Mouse (Mus musculus) midbrain, embryonic 16.5 days (tissue): ENCODE data around the gene Hivep3. TPM values are rescaled to one million over a fixed set of nuclear protein-coding genes. Genes with fewer than 3 reads are reported as not detected.

Experiments
- ATAC-seq: fragments of 200-750 bp; cut with Nextera tagmentation; 2 replicates; pipeline ENCODE4 v1.8.0; 2017; ENCODE audit warnings: moderate TSS enrichment
- H3K27ac ChIP-seq: fragments of 300-500 bp; sonication (generic); 2 replicates; pipeline ENCODE4 v1.5.1; 2014; ENCODE audit warnings: mild to moderate bottlenecking, low read length, mixed read lengths
- H3K27me3 ChIP-seq: fragments of 300-500 bp; sonication (generic); 2 replicates; pipeline ENCODE4 v1.6.1; 2014; ENCODE audit warnings: low read depth, low read length, mixed read lengths; ENCODE audit not compliant: control insufficient read depth, insufficient read depth
- H3K36me3 ChIP-seq: fragments of 300-500 bp; sonication (generic); 2 replicates; pipeline ENCODE4 v1.6.1; 2014; ENCODE audit warnings: mild to moderate bottlenecking, low read length, moderate library complexity, mixed read lengths; ENCODE audit not compliant: control insufficient read depth, insufficient read depth
- H3K4me1 ChIP-seq: fragments of 300-500 bp; sonication (generic); 2 replicates; pipeline ENCODE4 v1.6.1; 2014; ENCODE audit warnings: mild to moderate bottlenecking, low read length, mixed read lengths; ENCODE audit not compliant: control insufficient read depth, insufficient read depth
- H3K4me2 ChIP-seq: fragments of 300-500 bp; sonication (generic); 2 replicates; pipeline ENCODE4 v1.6.1; 2014; ENCODE audit warnings: mild to moderate bottlenecking, low read length, mixed read lengths
- H3K4me3 ChIP-seq: fragments of 300-500 bp; sonication (generic); 2 replicates; pipeline ENCODE4 v1.5.1; 2014; ENCODE audit warnings: low read depth, mild to moderate bottlenecking, low read length, moderate library complexity, mixed read lengths
- H3K9ac ChIP-seq: fragments of 300-500 bp; sonication (generic); 2 replicates; pipeline ENCODE4 v1.6.1; 2014; ENCODE audit warnings: low read depth, low read length, mixed read lengths
- H3K9me3 ChIP-seq: fragments of 300-500 bp; sonication (generic); replicated peaks from 2 replicates; pipeline ENCODE4 v1.6.1; 2014; ENCODE audit warnings: mild to moderate bottlenecking, low read length, mixed read lengths; ENCODE audit not compliant: control insufficient read depth, poor library complexity, severe bottlenecking
- WGBS: fragments of 180-500 bp; shearing (Covaris S2); extraction: QIAGEN DNeasy Blood & Tissue Kit; methylation state at CpG from one replicate; pipeline ENCODE4 v1.1.7; 2014; 5-methylcytosine and 5-hydroxymethylcytosine counted together
- polyA plus RNA-seq: library from polyadenylated mRNA; unstranded; fragments of >200 nt; fragmentation: Nextera tagmentation; extraction: Ambion mirVana; gene quantifications from 2 replicates; pipeline ENCODE4 v1.2.1, GENCODE M21; 2015

Gene Hivep3
- polyA plus RNA-seq, 1 experiment from 2014 or later, result 20.2 TPM

DNA sequence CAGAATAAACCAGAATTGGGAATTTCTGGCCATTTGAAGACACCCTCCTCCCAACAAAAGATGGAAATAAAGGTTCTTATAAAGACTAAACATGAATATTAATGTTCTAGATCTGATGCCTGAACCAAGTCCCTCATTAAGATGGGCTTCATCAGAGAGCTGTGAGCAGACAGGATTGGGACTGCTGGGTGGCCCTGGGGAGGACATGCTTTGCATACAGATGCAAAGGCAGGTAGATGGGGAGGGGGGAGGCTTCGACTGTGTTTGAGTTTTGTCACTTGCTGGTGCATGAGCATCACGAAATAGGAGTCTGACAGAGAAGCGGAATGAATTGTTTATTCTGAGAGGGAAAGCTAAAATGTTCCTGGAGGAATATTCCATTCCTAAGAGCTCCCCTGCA is 12.1 kb upstream of the Hivep3 start:
- ATAC-seq, result no peak
- Histone ChIP-seq H3K9ac (no peak overlapping the region), H3K4me1 (no peaks in the 10 kb centered on the region), H3K4me3 (no peak overlapping the region), H3K27me3 (no peaks in the 10 kb centered on the region), H3K9me3 (no peaks in the 10 kb centered on the region), H3K4me2 (no peak overlapping the region), H3K27ac (no peak overlapping the region), H3K36me3 (no peaks in the 10 kb centered on the region)
- WGBS, result 58% methylated on average over 3 of the region's 3 CpGs

DNA sequence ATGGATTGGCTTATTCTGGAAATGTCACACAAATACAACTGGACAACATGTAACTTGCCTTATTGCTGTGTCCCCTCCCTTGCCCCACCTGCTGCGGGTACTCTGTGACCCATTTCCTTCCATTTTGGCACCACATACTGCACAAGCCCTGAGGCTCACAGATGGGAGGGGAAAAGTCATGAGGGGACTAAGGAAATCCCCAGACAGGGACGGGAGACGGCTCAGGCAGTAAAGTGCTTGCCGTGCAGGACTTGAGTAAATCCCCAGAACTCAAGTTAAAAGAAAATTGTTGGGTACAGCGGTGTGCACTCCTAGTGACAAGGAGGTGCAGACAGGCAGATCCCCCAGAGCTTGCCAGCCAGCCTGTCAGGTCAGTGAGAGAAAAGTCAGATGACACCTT is 7.5 kb upstream of the Hivep3 start:
- no peaks in the 10 kb centered on the region for H3K4me1 ChIP-seq
- no peak overlapping the region for H3K4me2 ChIP-seq
- no peaks in the 10 kb centered on the region for H3K36me3 ChIP-seq
- ATAC-seq, result no peak
- H3K9me3 ChIP-seq, result no peaks in the 10 kb centered on the region
- WGBS, result 72% methylated on average over 5 of the region's 5 CpGs
- no peak overlapping the region for H3K27ac ChIP-seq
- no peaks in the 10 kb centered on the region for H3K27me3 ChIP-seq
- no peak overlapping the region for H3K9ac ChIP-seq
- no peak overlapping the region for H3K4me3 ChIP-seq

- H3K9me3 ChIP-seq, result no peaks in the 10 kb centered on the region
- H3K27me3 ChIP-seq, result no peaks in the 10 kb centered on the region
- ATAC-seq, result no peak
- peaks cover under 1% of the 10 kb centered on the region; the same call in 1 of the 2 replicates for H3K4me1 ChIP-seq
- no peak overlapping the region for H3K9ac ChIP-seq
- H3K27ac ChIP-seq, result no peak overlapping the region
- no peak overlapping the region for H3K4me3 ChIP-seq
- no peak overlapping the region for H3K4me2 ChIP-seq
- 96% methylated on average over 2 of the region's 2 CpGs for WGBS
- H3K36me3 ChIP-seq, result no peaks in the 10 kb centered on the region
Measured at GRCm38 (mm10) chr4:119727871-119728270, 5.7 kb upstream of the Hivep3 start.

DNA sequence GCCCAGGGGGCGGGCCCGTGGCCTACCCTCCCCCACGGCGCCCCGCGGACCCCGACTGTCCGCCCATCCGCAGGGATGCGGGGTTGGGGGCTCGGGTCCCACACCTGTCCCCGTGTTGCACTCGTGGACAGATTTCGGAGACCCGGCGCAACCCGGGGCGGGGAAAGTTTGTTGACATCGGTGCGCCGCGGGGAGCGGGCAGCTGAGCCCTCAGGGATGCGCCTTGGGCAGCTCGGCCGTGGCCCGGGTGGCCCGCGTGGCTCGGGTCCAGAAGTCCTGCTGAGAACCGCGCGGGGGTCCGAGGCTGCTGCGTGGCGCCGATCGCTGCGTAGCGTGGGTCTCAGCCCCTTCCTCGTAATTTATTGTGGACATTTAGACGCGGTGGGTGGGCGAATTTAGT is 358 bp downstream of the Hivep3 start:
- Histone ChIP-seq H3K4me1 (peaks cover 10% of the 10 kb centered on the region; the same call in 1 of the 2 replicates), H3K27ac (peak overlapping the region; percentile 80), H3K4me2 (peak overlapping the region; percentile 77), H3K36me3 (no peaks in the 10 kb centered on the region), H3K9me3 (no peaks in the 10 kb centered on the region), H3K27me3 (peaks cover 3% of the 10 kb centered on the region), H3K4me3 (peak overlapping the region; percentile 76), H3K9ac (peak overlapping the region; percentile 73)
- WGBS, result under 1% methylated on average over 42 of the region's 44 CpGs
- ATAC-seq, result no peak; the same call in 1 of the 2 replicates

GRCm38 (mm10) chr4:119734352-119734751 is 768 bp downstream of the Hivep3 start:
- H3K4me2 ChIP-seq, result peak overlapping the region; percentile 77
- peaks cover 10% of the 10 kb centered on the region; the same call in 1 of the 2 replicates for H3K4me1 ChIP-seq
- peak overlapping the region; percentile 76 for H3K4me3 ChIP-seq
- no peak for ATAC-seq
- H3K9ac ChIP-seq, result peak overlapping the region; percentile 73
- WGBS, result 23% methylated on average over 4 of the region's 4 CpGs
- H3K27ac ChIP-seq, result no peak overlapping the region
- peaks cover 3% of the 10 kb centered on the region for H3K27me3 ChIP-seq
- H3K36me3 ChIP-seq, result no peaks in the 10 kb centered on the region
- H3K9me3 ChIP-seq, result no peaks in the 10 kb centered on the region

DNA sequence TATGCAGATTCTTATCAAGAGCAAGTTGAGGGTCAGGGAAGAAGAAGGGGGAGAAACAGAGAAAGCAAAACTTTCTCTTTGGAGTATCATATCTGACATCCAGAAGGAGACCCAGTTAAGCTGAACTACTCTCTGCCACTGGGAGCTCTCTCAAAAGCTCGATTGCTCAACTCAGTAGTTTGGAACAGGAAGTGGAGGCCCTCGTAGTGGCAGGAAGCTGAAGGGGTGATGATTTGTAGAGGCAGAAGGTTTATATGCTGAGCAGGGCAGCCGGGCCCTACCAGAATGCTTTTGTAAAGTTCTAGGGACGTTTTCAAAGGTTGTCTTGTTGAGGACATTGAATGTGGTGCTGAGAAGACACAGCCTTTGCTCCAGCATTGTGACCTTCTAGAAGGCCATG is 5.1 kb downstream of the Hivep3 start:
- Histone ChIP-seq H3K4me3 (no peak overlapping the region), H3K9me3 (no peaks in the 10 kb centered on the region), H3K9ac (no peak overlapping the region), H3K36me3 (no peaks in the 10 kb centered on the region), H3K4me2 (no peak overlapping the region), H3K27ac (no peak overlapping the region), H3K27me3 (peaks cover 3% of the 10 kb centered on the region), H3K4me1 (peaks cover 6% of the 10 kb centered on the region; the same call in 1 of the 2 replicates)
- 64% methylated on average over 4 of the region's 4 CpGs for WGBS
- no peak for ATAC-seq

DNA sequence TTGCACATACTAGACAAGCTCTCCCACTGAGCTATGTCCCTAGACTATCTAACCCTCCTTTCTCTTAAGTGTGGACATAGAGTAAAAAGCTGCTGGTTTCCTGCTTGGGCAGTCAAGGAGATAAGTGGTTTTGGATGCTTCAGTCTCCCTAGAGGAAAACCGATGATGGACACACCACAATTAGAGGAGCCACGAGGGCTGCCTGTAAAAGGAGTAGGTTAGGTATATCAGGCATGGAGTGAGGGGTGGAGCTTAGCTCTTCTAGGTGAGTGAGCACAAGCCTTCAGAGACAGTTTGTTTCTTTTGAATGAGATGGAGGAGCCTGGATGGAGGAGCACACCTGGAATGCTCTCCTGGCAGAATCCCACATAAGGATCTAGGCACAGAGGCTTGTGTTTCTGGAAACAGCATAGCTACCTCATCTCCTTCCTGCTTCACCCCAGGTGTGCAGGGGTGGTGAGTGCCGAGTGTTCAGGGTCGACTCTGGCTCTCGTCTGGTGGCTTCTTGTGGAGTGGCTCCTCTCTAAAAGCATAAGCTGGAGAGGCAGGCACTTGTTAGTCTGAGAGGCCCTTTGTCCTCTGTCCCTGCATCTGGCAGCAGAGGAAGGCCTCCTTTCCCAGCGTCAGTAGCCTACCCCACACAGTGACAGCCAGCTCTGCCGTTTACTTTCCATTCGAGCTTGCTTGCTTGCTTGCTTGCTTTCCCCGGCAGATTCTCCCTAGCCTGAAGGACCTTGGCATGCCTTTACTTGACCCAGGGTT is 5.9 kb downstream of the Hivep3 start:
- no peaks in the 10 kb centered on the region for H3K9me3 ChIP-seq
- H3K36me3 ChIP-seq, result no peaks in the 10 kb centered on the region
- peaks cover 3% of the 10 kb centered on the region for H3K27me3 ChIP-seq
- H3K27ac ChIP-seq, result no peak overlapping the region
- no peak overlapping the region for H3K4me3 ChIP-seq
- ATAC-seq, result no peak
- H3K9ac ChIP-seq, result no peak overlapping the region
- WGBS, result 44% methylated on average over 9 of the region's 9 CpGs
- H3K4me1 ChIP-seq, result peaks cover 4% of the 10 kb centered on the region; the same call in 1 of the 2 replicates
- H3K4me2 ChIP-seq, result no peak overlapping the region

DNA sequence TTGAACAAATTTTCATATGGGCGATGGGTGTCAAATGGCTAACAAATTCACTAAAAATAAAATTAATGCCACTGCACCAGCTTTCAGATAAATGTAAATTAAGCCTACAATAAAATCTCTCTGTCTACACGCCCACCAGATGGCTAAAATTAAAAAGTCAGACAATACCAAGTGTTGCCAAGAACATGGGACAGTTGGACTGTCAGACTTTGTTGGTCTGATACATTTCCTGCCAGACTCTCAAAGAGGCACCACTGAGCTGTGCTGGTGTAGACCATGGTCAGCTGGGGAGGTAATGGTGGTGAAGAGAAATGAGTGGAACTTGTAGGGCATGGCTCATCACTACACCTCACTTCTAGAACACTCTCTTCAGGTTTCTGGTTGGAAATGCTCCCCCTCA is 14.8 kb downstream of the Hivep3 start:
- H3K9me3 ChIP-seq, result no peaks in the 10 kb centered on the region
- H3K9ac ChIP-seq, result no peak overlapping the region
- H3K4me1 ChIP-seq, result no peaks in the 10 kb centered on the region
- no peak overlapping the region for H3K4me3 ChIP-seq
- WGBS, result 91% methylated on average over 2 of the region's 2 CpGs
- H3K27me3 ChIP-seq, result no peaks in the 10 kb centered on the region
- H3K36me3 ChIP-seq, result no peaks in the 10 kb centered on the region
- no peak overlapping the region for H3K4me2 ChIP-seq
- ATAC-seq, result no peak
- H3K27ac ChIP-seq, result no peak overlapping the region

- no peak overlapping the region for H3K27ac ChIP-seq
- H3K4me1 ChIP-seq, result no peaks in the 10 kb centered on the region
- WGBS, result 34% methylated on average over 4 of the region's 4 CpGs
- H3K4me3 ChIP-seq, result no peak overlapping the region
- H3K27me3 ChIP-seq, result no peaks in the 10 kb centered on the region
- no peaks in the 10 kb centered on the region for H3K9me3 ChIP-seq
- no peak overlapping the region for H3K4me2 ChIP-seq
- H3K36me3 ChIP-seq, result no peaks in the 10 kb centered on the region
- H3K9ac ChIP-seq, result no peak overlapping the region
- ATAC-seq, result no peak
Measured at GRCm38 (mm10) chr4:119750157-119750556, 16.6 kb downstream of the Hivep3 start.
